Mouse (Mus musculus): ENCODE measurements around the gene Denr.

DNA sequence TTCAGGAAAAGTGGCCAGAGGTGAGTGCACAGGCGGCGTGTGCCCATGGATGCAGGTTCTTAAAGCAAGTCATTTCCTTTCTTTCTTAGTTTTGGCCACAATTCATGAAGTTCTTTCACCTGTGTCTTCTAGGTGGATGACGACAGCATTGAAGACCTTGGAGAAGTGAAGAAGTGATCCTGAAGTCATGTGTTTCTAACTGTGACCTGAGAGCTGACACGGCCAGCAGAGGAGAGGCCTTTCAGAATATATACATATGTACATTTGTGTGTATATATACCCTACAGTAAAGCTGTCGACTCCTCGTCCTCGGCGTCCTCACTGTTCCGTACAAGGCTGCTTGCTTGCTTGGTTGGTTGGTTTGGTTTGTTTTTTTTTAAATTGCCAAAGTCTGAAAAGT lies 20.1 kb downstream of the Denr start, which contains the start of gene Gm43518:
- no peak for TF ChIP-seq CTCF (IDR thresholded peaks at IDR 0.05)
- TF ChIP-seq EP300 (IDR thresholded peaks at IDR 0.05), result no peak
